Mouse (Mus musculus): ENCODE data around the gene A930018P22Rik.

A930018P22Rik gene

GRCm38 (mm10) chr2:104167765-104168164 lies 45.2 kb downstream of the A930018P22Rik start:
- 93% methylated on average over 23 of the region's 23 CpGs for WGBS

- WGBS: 73% methylated on average over 17 of the region's 17 CpGs
These were observed 45.8 kb downstream of the A930018P22Rik start for GRCm38 (mm10) chr2:104168186-104168896.

GRCm38 (mm10) chr2:104172695-104173348 lies 50.3 kb downstream of the A930018P22Rik start:
- 41% methylated on average over 11 of the region's 11 CpGs for WGBS

GRCm38 (mm10) chr2:104173431-104173830 lies 50.9 kb downstream of the A930018P22Rik start:
- 89% methylated on average over 3 of the region's 3 CpGs for WGBS

All from cerebral cortex, adult 2 months (tissue).